Mouse (Mus musculus): ENCODE results near the gene Selenow. TPM values are rescaled to one million over a fixed set of nuclear protein-coding genes. Genes with fewer than 3 reads are reported as not detected.

Gene Selenow
- polyA plus RNA-seq, 1 experiment from 2014 or later, result 560 TPM

DNA sequence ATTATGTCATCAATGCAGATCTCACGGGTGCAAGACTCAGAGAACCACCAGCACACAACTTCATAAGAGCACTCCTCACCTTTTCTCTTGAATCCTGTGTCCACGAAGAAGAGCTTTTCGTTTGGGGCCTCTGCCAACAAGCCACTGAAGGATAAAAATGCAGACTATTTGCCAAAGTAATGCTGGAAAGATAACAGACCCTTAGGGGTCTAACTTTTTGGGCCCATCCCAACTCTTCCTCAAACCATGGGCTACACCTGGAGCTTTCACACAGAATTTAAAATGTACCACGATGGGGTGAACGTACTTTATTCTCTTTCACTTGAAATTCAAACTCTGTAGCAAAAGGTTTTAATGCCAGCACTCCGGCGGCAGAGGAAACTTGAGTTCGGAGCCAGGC is 23.0 kb upstream of the Selenow start:
- Histone ChIP-seq H3K27ac (replicated peaks) (peak overlapping the region; percentile 96), H3K9ac (ENCODE audit: low read length) (peak overlapping the region; percentile 81), H3K9me3 (ENCODE audit: control insufficient read depth, low read length) (no peaks in the 10 kb centered on the region), H3K4me1 (replicated peaks; ENCODE audit: control insufficient read depth, insufficient read depth) (no peaks in the 10 kb centered on the region), H3K4me3 (ENCODE audit: low read depth, low read length) (peak overlapping the region; percentile 67), H3K36me3 (ENCODE audit: control insufficient read depth, insufficient read depth, low read length) (peaks cover 20% of the 10 kb centered on the region), H3K4me2 (replicated peaks; ENCODE audit: low read depth) (peak overlapping the region; percentile 64), H3K27me3 (ENCODE audit: control insufficient read depth, insufficient read depth, low read length) (no peaks in the 10 kb centered on the region)
- ATAC-seq (ENCODE audit: low FRiP score, low TSS enrichment) (no peak), DNase-seq (ENCODE audit: low spot score) (no peak)
- TF ChIP-seq CTCF (IDR thresholded peaks at IDR 0.05; ENCODE audit: low read depth) (no peak), EP300 (optimal IDR thresholded peaks at IDR 0.05) (no peak)
- 4% methylated on average over 8 of the region's 8 CpGs for WGBS

GRCm38 (mm10) chr7:15944311-15944710 is 22.1 kb upstream of the Selenow start:
- Histone ChIP-seq H3K4me1 (replicated peaks; ENCODE audit: control insufficient read depth, insufficient read depth) (no peaks in the 10 kb centered on the region), H3K9ac (ENCODE audit: low read length) (no peak overlapping the region), H3K4me3 (ENCODE audit: low read depth, low read length) (no peak overlapping the region), H3K27me3 (ENCODE audit: control insufficient read depth, insufficient read depth, low read length) (no peaks in the 10 kb centered on the region), H3K36me3 (ENCODE audit: control insufficient read depth, insufficient read depth, low read length) (peaks cover 25% of the 10 kb centered on the region), H3K4me2 (replicated peaks; ENCODE audit: low read depth) (no peak overlapping the region), H3K27ac (replicated peaks) (peak overlapping the region; percentile 96), H3K9me3 (ENCODE audit: control insufficient read depth, low read length) (no peaks in the 10 kb centered on the region)
- no peak for DNase-seq (ENCODE audit: low spot score)
- 87% methylated on average over 1 of the region's 1 CpGs for WGBS
- ATAC-seq (ENCODE audit: low FRiP score, low TSS enrichment), result no peak
- TF ChIP-seq CTCF (IDR thresholded peaks at IDR 0.05; ENCODE audit: low read depth), result no peak
- TF ChIP-seq EP300 (optimal IDR thresholded peaks at IDR 0.05), result no peak

GRCm38 (mm10) chr7:15938621-15939020 is 16.4 kb upstream of the Selenow start:
- Histone ChIP-seq H3K36me3 (ENCODE audit: control insufficient read depth, insufficient read depth, low read length) (peaks cover 44% of the 10 kb centered on the region), H3K27me3 (ENCODE audit: control insufficient read depth, insufficient read depth, low read length) (no peaks in the 10 kb centered on the region), H3K4me1 (replicated peaks; ENCODE audit: control insufficient read depth, insufficient read depth) (no peaks in the 10 kb centered on the region), H3K9me3 (ENCODE audit: control insufficient read depth, low read length) (no peaks in the 10 kb centered on the region), H3K4me2 (replicated peaks; ENCODE audit: low read depth) (no peak overlapping the region), H3K27ac (replicated peaks) (no peak overlapping the region), H3K9ac (ENCODE audit: low read length) (no peak overlapping the region), H3K4me3 (ENCODE audit: low read depth, low read length) (no peak overlapping the region)
- ATAC-seq (ENCODE audit: low FRiP score, low TSS enrichment), result no peak
- no peak for TF ChIP-seq EP300 (optimal IDR thresholded peaks at IDR 0.05)
- no peak for TF ChIP-seq CTCF (IDR thresholded peaks at IDR 0.05; ENCODE audit: low read depth)
- 92% methylated on average over 3 of the region's 3 CpGs for WGBS
- no peak for DNase-seq (ENCODE audit: low spot score)

GRCm38 (mm10) chr7:15937491-15937890 is 15.3 kb upstream of the Selenow start:
- TF ChIP-seq EP300 (optimal IDR thresholded peaks at IDR 0.05) (no peak), CTCF (IDR thresholded peaks at IDR 0.05; ENCODE audit: low read depth) (no peak)
- WGBS, result 85% methylated on average over 5 of the region's 5 CpGs
- H3K4me2 ChIP-seq (replicated peaks; ENCODE audit: low read depth), result no peak overlapping the region

GRCm38 (mm10) chr7:15933437-15934359 is 11.5 kb upstream of the Selenow start:
- no peaks in the 10 kb centered on the region for H3K4me1 ChIP-seq (replicated peaks; ENCODE audit: control insufficient read depth, insufficient read depth)
- 51% methylated on average over 16 of the region's 16 CpGs for WGBS
- no peak overlapping the region for H3K4me3 ChIP-seq (ENCODE audit: low read depth, low read length)
- H3K9me3 ChIP-seq (ENCODE audit: control insufficient read depth, low read length), result no peaks in the 10 kb centered on the region
- DNase-seq (ENCODE audit: low spot score) (no peak), ATAC-seq (ENCODE audit: low FRiP score, low TSS enrichment) (no peak; the same call in 1 of the 2 replicates)
- no peaks in the 10 kb centered on the region for H3K27me3 ChIP-seq (ENCODE audit: control insufficient read depth, insufficient read depth, low read length)
- peak overlapping the region; percentile 45; the same call in 1 of the 2 replicates for H3K27ac ChIP-seq (replicated peaks)
- H3K4me2 ChIP-seq (replicated peaks; ENCODE audit: low read depth), result no peak overlapping the region
- H3K36me3 ChIP-seq (ENCODE audit: control insufficient read depth, insufficient read depth, low read length), result peaks cover 14% of the 10 kb centered on the region
- TF ChIP-seq CTCF (IDR thresholded peaks at IDR 0.05; ENCODE audit: low read depth) (no peak), EP300 (optimal IDR thresholded peaks at IDR 0.05) (no peak)
- H3K9ac ChIP-seq (ENCODE audit: low read length), result no peak overlapping the region

More at GRCm38 (mm10) chr7:15937491-15937890, 15.3 kb upstream of the Selenow start:
- H3K9ac ChIP-seq (ENCODE audit: low read length), result no peak overlapping the region
- no peaks in the 10 kb centered on the region for H3K9me3 ChIP-seq (ENCODE audit: control insufficient read depth, low read length)
- peaks cover 42% of the 10 kb centered on the region for H3K36me3 ChIP-seq (ENCODE audit: control insufficient read depth, insufficient read depth, low read length)
- ATAC-seq (ENCODE audit: low FRiP score, low TSS enrichment) (no peak), DNase-seq (ENCODE audit: low spot score) (no peak)
- H3K4me1 ChIP-seq (replicated peaks; ENCODE audit: control insufficient read depth, insufficient read depth), result no peaks in the 10 kb centered on the region
- H3K27ac ChIP-seq (replicated peaks), result no peak overlapping the region
- no peak overlapping the region for H3K4me3 ChIP-seq (ENCODE audit: low read depth, low read length)
- H3K27me3 ChIP-seq (ENCODE audit: control insufficient read depth, insufficient read depth, low read length), result no peaks in the 10 kb centered on the region

- DNase-seq (ENCODE audit: low spot score), result no peak
- 53% methylated on average over 3 of the region's 3 CpGs for WGBS
- TF ChIP-seq EP300 (optimal IDR thresholded peaks at IDR 0.05) (no peak), CTCF (IDR thresholded peaks at IDR 0.05; ENCODE audit: low read depth) (no peak)
These were observed 9.4 kb upstream of the Selenow start for GRCm38 (mm10) chr7:15931635-15932034.

More at GRCm38 (mm10) chr7:15931635-15932034, 9.4 kb upstream of the Selenow start:
- Histone ChIP-seq H3K9ac (ENCODE audit: low read length) (no peak overlapping the region), H3K4me2 (replicated peaks; ENCODE audit: low read depth) (no peak overlapping the region), H3K36me3 (ENCODE audit: control insufficient read depth, insufficient read depth, low read length) (no peaks in the 10 kb centered on the region), H3K4me3 (ENCODE audit: low read depth, low read length) (no peak overlapping the region), H3K27me3 (ENCODE audit: control insufficient read depth, insufficient read depth, low read length) (no peaks in the 10 kb centered on the region), H3K27ac (replicated peaks) (no peak overlapping the region), H3K4me1 (replicated peaks; ENCODE audit: control insufficient read depth, insufficient read depth) (no peaks in the 10 kb centered on the region), H3K9me3 (ENCODE audit: control insufficient read depth, low read length) (no peaks in the 10 kb centered on the region)
- ATAC-seq (ENCODE audit: low FRiP score, low TSS enrichment), result no peak

All from stomach, postnatal 0 days (tissue).